9 mouse cellular contexts compared by ENCODE assay signal in genomic region chr10:127616261-127616679, GRCm38 (mm10). TPM values are rescaled to one million over a fixed set of nuclear protein-coding genes. Genes with fewer than 3 reads are reported as not detected.
DNase-seq lines count a peak whose midpoint lies in the region; ATAC-seq and TF ChIP-seq lines count a peak whose summit lies in the region.
"Had no signal": no experiment of that assay in that cellular context is flagged by ENCODE, and none has a peak within 500 bp of the region (broad histone marks: within the 10 kb centered on the region; RNA-seq: fewer than 3 reads in every experiment).

No protein-coding gene starts in this region.

- no peak for ATAC-seq in heart, embryonic 15.5 days (replicated peaks; ENCODE audit: insufficient number of reproducible peaks, insufficient read depth, low FRiP score, low read depth)
- ATAC-seq in embryonic facial prominence, embryonic 14.5 days (ENCODE audit: low read depth), result no peak
- ATAC-seq in liver, postnatal 0 days, result no peak
- ATAC-seq in megakaryocyte, adult 5-6 weeks (ENCODE audit: poor library complexity, severe bottlenecking), result no peak

- WGBS in heart, embryonic 15.5 days, result 50% methylated on average over 7 of the region's 7 CpGs
- 19% methylated on average over 6 of the region's 7 CpGs for WGBS in embryonic facial prominence, embryonic 14.5 days
- 47% methylated on average over 7 of the region's 7 CpGs for WGBS in liver, postnatal 0 days (ENCODE audit: insufficient replicate concordance)

- H3K4me1 ChIP-seq in heart, embryonic 15.5 days (replicated peaks), result peaks cover 66% of the 10 kb centered on the region
- peaks cover 59% of the 10 kb centered on the region for H3K4me1 ChIP-seq in embryonic facial prominence, embryonic 14.5 days (ENCODE audit: control insufficient read depth, insufficient read depth, low read length)
- H3K4me1 ChIP-seq in liver, postnatal 0 days (ENCODE audit: insufficient read depth), result peaks cover 38% of the 10 kb centered on the region

- TF ChIP-seq EP300 in liver, postnatal 0 days (IDR thresholded peaks at IDR 0.05; ENCODE audit: low read depth), result no peak

- H3K9ac ChIP-seq in heart, embryonic 15.5 days, result no peak overlapping the region; the same call in 1 of the 2 replicates
- no peak overlapping the region; the same call in 1 of the 2 replicates for H3K9ac ChIP-seq in embryonic facial prominence, embryonic 14.5 days (ENCODE audit: low read depth, low read length)
- H3K9ac ChIP-seq in liver, postnatal 0 days (replicated peaks), result no peak overlapping the region

- no peak overlapping the region for H3K4me2 ChIP-seq in heart, embryonic 15.5 days
- H3K4me2 ChIP-seq in embryonic facial prominence, embryonic 14.5 days (ENCODE audit: low read depth, low read length), result peak overlapping the region; percentile 49
- H3K4me2 ChIP-seq in liver, postnatal 0 days (ENCODE audit: low read depth, low read length), result peak overlapping the region; percentile 93

- no peaks in the 10 kb centered on the region for H3K9me3 ChIP-seq in heart, embryonic 15.5 days (replicated peaks)
- no peaks in the 10 kb centered on the region for H3K9me3 ChIP-seq in embryonic facial prominence, embryonic 14.5 days (ENCODE audit: control insufficient read depth, low read length)
- no peaks in the 10 kb centered on the region for H3K9me3 ChIP-seq in liver, postnatal 0 days (ENCODE audit: low read length)
- H3K9me3 ChIP-seq: megakaryocyte, embryonic 14.5 days had no signal

- H3K27ac ChIP-seq in heart, embryonic 15.5 days, result peak overlapping the region; percentile 72
- peak overlapping the region; percentile 91 for H3K27ac ChIP-seq in embryonic facial prominence, embryonic 14.5 days (replicated peaks; ENCODE audit: low read depth, low read length)
- H3K27ac ChIP-seq in liver, postnatal 0 days (ENCODE audit: low read depth), result peak overlapping the region; percentile 91

- H3K27me3 ChIP-seq in heart, embryonic 15.5 days, result peaks cover 2% of the 10 kb centered on the region; the same call in 1 of the 2 replicates
- H3K27me3 ChIP-seq in embryonic facial prominence, embryonic 14.5 days (replicated peaks; ENCODE audit: control insufficient read depth, insufficient read depth, low read length), result no peaks in the 10 kb centered on the region
- peaks cover 16% of the 10 kb centered on the region for H3K27me3 ChIP-seq in liver, postnatal 0 days (ENCODE audit: insufficient read depth, low read length)

- DNase-seq in heart, postnatal 4 days, result no peak
- peak; percentile 70 for DNase-seq in Muller cell, postnatal 12 days (ENCODE audit: inconsistent ontology term)
- no peak for DNase-seq in embryonic facial prominence, embryonic 14.5 days (ENCODE audit: low spot score)
- no peak for DNase-seq in liver, postnatal 0 days
- DNase-seq in ovary, postnatal 14 days (ENCODE audit: low spot score), result no peak
- no peak for DNase-seq in right cerebral cortex, postnatal 36 days (ENCODE audit: low spot score in 2 of 2)

- no peak for TF ChIP-seq CTCF in liver, postnatal 0 days (IDR thresholded peaks at IDR 0.05; ENCODE audit: low read depth)

- H3K4me3 ChIP-seq in heart, embryonic 15.5 days, result no peak overlapping the region
- no peak overlapping the region for H3K4me3 ChIP-seq in embryonic facial prominence, embryonic 14.5 days (ENCODE audit: low read depth, low read length)
- H3K4me3 ChIP-seq in liver, postnatal 0 days (ENCODE audit: low read depth, low read length), result no peak overlapping the region
- H3K4me3 ChIP-seq: megakaryocyte, embryonic 14.5 days had no signal

- H3K36me3 ChIP-seq in heart, embryonic 15.5 days, result peaks cover 5% of the 10 kb centered on the region; the same call in 1 of the 2 replicates
- peaks cover 25% of the 10 kb centered on the region for H3K36me3 ChIP-seq in embryonic facial prominence, embryonic 14.5 days (ENCODE audit: control insufficient read depth, insufficient read depth, low read length)
- H3K36me3 ChIP-seq in liver, postnatal 0 days (replicated peaks; ENCODE audit: insufficient read depth, low read length), result peaks cover 4% of the 10 kb centered on the region; the same call in 1 of the 2 replicates

RNA-seq across cellular contexts. Expression of gene Lrp1, which starts 4.7 kb away (rescaled TPM):
- 31.2 and 43.1 TPM in 2 replicates for polyA plus RNA-seq in heart, embryonic 15.5 days (2015; fragmentation: Nextera tagmentation; extraction: Ambion mirVana)
- total RNA-seq in heart, postnatal 4 days (2021), result 10 to 100 TPM; 68.8 to 73.0 TPM
- 137 and 145 TPM in 2 replicates for polyA plus RNA-seq in embryonic facial prominence, embryonic 14.5 days (2014; fragmentation: Nextera tagmentation; extraction: Ambion mirVana)
- polyA plus RNA-seq in liver, postnatal 0 days (2015; fragmentation: Nextera tagmentation; extraction: Ambion mirVana), result 44.7 and 49.2 TPM in 2 replicates
- total RNA-seq in megakaryocyte, adult 5-6 weeks (2015), result 85.5 and 104 TPM in 2 replicates
- 62.4 and 72.2 TPM in 2 replicates for total RNA-seq in megakaryocyte, adult 5-6 weeks (2017)

RNA-seq across cellular contexts. Expression of gene Stat6, which starts 26.5 kb away (rescaled TPM):
- polyA plus RNA-seq in heart, embryonic 15.5 days (2015; fragmentation: Nextera tagmentation; extraction: Ambion mirVana), result 26.2 and 33.5 TPM in 2 replicates
- total RNA-seq in heart, postnatal 4 days (2021), result 10 to 100 TPM; 41.7 to 42.1 TPM
- 22.9 and 23.1 TPM in 2 replicates for polyA plus RNA-seq in embryonic facial prominence, embryonic 14.5 days (2014; fragmentation: Nextera tagmentation; extraction: Ambion mirVana)
- polyA plus RNA-seq in liver, postnatal 0 days (2015; fragmentation: Nextera tagmentation; extraction: Ambion mirVana), result 11.3 and 13.0 TPM in 2 replicates
- 82.5 and 89.6 TPM in 2 replicates for total RNA-seq in megakaryocyte, adult 5-6 weeks (2015)
- total RNA-seq in megakaryocyte, adult 5-6 weeks (2017), result 120 and 128 TPM in 2 replicates

RNA-seq across cellular contexts. Expression of gene Nemp1, which starts 50.4 kb away (rescaled TPM):
- 7.8 and 8.9 TPM in 2 replicates for polyA plus RNA-seq in heart, embryonic 15.5 days (2015; fragmentation: Nextera tagmentation; extraction: Ambion mirVana)
- total RNA-seq in heart, postnatal 4 days (2021), result 1 to 10 TPM; 8.9 TPM
- polyA plus RNA-seq in embryonic facial prominence, embryonic 14.5 days (2014; fragmentation: Nextera tagmentation; extraction: Ambion mirVana), result 10.5 and 11.2 TPM in 2 replicates
- 5.6 and 6.3 TPM in 2 replicates for polyA plus RNA-seq in liver, postnatal 0 days (2015; fragmentation: Nextera tagmentation; extraction: Ambion mirVana)
- 15.2 and 18.4 TPM in 2 replicates for total RNA-seq in megakaryocyte, adult 5-6 weeks (2015)
- 17.0 and 17.5 TPM in 2 replicates for total RNA-seq in megakaryocyte, adult 5-6 weeks (2017)

RNA-seq across cellular contexts. Expression of gene Nab2, which starts 52.1 kb away (rescaled TPM):
- polyA plus RNA-seq in heart, embryonic 15.5 days (2015; fragmentation: Nextera tagmentation; extraction: Ambion mirVana), result 10.9 and 14.9 TPM in 2 replicates
- 10 to 100 TPM; 13.5 to 14.9 TPM for total RNA-seq in heart, postnatal 4 days (2021)
- 15.2 and 16.1 TPM in 2 replicates for polyA plus RNA-seq in embryonic facial prominence, embryonic 14.5 days (2014; fragmentation: Nextera tagmentation; extraction: Ambion mirVana)
- polyA plus RNA-seq in liver, postnatal 0 days (2015; fragmentation: Nextera tagmentation; extraction: Ambion mirVana), result 2.4 and 4.3 TPM in 2 replicates
- 2.0 and 2.6 TPM in 2 replicates for total RNA-seq in megakaryocyte, adult 5-6 weeks (2015)
- 2.3 and 2.4 TPM in 2 replicates for total RNA-seq in megakaryocyte, adult 5-6 weeks (2017)
